Mouse (Mus musculus): ENCODE measurements at regions not wholly inside any gene's neighbourhood (a gene's known extent, or its start where the extent isn't known, plus 50 kb on each side); places are given as distances from the start of the nearest gene placed in this dataset.

DNA sequence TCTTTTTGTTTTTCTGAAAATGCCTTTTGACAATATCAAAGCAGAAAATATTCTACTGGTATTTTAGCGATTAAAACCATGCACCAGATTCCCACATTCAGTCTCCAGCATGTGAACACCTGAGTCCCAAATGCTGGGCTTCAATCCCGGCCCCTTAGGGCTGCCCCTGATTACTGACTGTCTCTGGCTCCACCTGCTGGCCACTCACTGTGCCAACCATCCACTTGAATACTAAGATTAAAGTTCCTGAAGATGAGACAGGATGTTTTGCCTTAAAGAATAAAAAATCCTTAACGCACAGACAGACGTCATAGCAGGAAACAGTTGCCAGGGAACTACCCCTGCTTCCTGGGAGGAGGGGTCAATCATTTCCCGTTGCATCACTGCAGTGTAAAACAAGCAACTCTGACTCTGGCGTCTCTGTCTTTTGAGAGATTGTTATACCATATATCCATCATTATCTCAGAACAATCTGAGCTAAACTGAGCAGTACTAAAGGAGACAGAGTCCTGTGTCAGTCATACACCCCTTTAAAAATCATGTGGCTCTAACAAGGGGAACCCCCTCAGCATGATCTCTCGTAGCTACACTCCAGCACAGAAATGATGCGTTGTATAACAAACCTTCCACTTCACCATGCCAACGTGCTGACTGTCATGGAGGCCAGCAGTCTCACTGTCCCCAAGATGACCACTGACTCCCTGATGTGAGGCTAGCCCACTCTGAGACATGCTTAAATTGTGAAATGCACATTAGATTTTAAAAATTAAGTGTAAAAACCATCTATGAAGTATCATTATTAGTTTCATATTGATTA is 211.1 kb upstream of the Rack1 start:
- TF ChIP-seq MYOD1 (IDR thresholded peaks at IDR 0.05; ENCODE audit: control insufficient read depth, insufficient read length, low read depth): no peak
- no peak for TF ChIP-seq MYOG (IDR thresholded peaks at IDR 0.05; ENCODE audit: control insufficient read depth, extremely low read depth, insufficient read length)
- no peak for TF ChIP-seq FOSL1 (IDR thresholded peaks at IDR 0.05; ENCODE audit: insufficient read depth, low read length, poor library complexity, severe bottlenecking)
- no peak for TF ChIP-seq USF1 (IDR thresholded peaks at IDR 0.05; ENCODE audit: low read depth)
- no peak for TF ChIP-seq MAX (IDR thresholded peaks at IDR 0.05)
- no peak for TF ChIP-seq CTCF (IDR thresholded peaks at IDR 0.05; ENCODE audit: control insufficient read depth, insufficient read depth, insufficient read length)
- no peak for TF ChIP-seq CEBPB (IDR thresholded peaks at IDR 0.05; ENCODE audit: low read depth)
- Histone ChIP-seq H3K79me3 (ENCODE audit: low read depth) (no peaks in the 10 kb centered on the region), H3ac (ENCODE audit: control insufficient read depth, insufficient read length, low read depth) (no peak overlapping the region), H3K79me2 (ENCODE audit: control insufficient read depth, insufficient read depth) (no peaks in the 10 kb centered on the region), H3K4me3 (ENCODE audit: insufficient read depth, poor library complexity, severe bottlenecking) (no peak overlapping the region), H3K27me3 (ENCODE audit: control insufficient read depth, insufficient read depth, insufficient read length) (no peaks in the 10 kb centered on the region), H3K36me3 (ENCODE audit: control insufficient read depth, insufficient read depth) (no peaks in the 10 kb centered on the region)

DNA sequence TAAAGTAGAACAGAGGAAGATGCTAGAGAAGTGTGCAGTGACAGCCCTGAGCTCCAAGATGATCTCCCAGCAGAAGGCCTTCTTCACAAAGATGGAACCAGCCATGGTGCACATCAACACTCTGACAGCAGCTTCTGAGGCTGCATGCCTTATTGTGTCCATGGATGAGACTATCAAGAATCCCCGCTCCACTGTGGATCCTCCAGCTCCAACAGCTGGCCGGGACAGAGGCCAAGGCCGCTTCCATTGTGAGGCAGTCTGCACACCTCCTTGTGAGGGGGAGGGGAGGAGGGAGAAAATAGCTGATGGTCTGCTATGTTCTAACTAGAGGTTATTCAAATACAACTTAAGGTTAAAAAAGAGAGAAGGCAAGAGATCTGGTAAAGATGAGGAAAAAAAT is 231.4 kb upstream of the Rack1 start:
- no peak overlapping the region for H3ac ChIP-seq (ENCODE audit: control insufficient read depth, insufficient read length, low read depth)
- no peak overlapping the region for H3K4me3 ChIP-seq (ENCODE audit: insufficient read depth, poor library complexity, severe bottlenecking)
- no peak for TF ChIP-seq USF1 (IDR thresholded peaks at IDR 0.05; ENCODE audit: low read depth)
- TF ChIP-seq MYOG (IDR thresholded peaks at IDR 0.05; ENCODE audit: control insufficient read depth, extremely low read depth, insufficient read length): no peak
- TF ChIP-seq FOSL1 (IDR thresholded peaks at IDR 0.05; ENCODE audit: insufficient read depth, low read length, poor library complexity, severe bottlenecking): no peak
- TF ChIP-seq CTCF (IDR thresholded peaks at IDR 0.05; ENCODE audit: control insufficient read depth, insufficient read depth, insufficient read length): no peak
- TF ChIP-seq MYOD1 (IDR thresholded peaks at IDR 0.05; ENCODE audit: control insufficient read depth, insufficient read length, low read depth): no peak
- no peak for TF ChIP-seq MAX (IDR thresholded peaks at IDR 0.05)
- TF ChIP-seq CEBPB (IDR thresholded peaks at IDR 0.05; ENCODE audit: low read depth): no peak
- no peaks in the 10 kb centered on the region for H3K36me3 ChIP-seq (ENCODE audit: control insufficient read depth, insufficient read depth)
- H3K79me3 ChIP-seq (ENCODE audit: low read depth): no peaks in the 10 kb centered on the region
- no peaks in the 10 kb centered on the region for H3K79me2 ChIP-seq (ENCODE audit: control insufficient read depth, insufficient read depth)
- H3K27me3 ChIP-seq (ENCODE audit: control insufficient read depth, insufficient read depth, insufficient read length): no peaks in the 10 kb centered on the region

DNA sequence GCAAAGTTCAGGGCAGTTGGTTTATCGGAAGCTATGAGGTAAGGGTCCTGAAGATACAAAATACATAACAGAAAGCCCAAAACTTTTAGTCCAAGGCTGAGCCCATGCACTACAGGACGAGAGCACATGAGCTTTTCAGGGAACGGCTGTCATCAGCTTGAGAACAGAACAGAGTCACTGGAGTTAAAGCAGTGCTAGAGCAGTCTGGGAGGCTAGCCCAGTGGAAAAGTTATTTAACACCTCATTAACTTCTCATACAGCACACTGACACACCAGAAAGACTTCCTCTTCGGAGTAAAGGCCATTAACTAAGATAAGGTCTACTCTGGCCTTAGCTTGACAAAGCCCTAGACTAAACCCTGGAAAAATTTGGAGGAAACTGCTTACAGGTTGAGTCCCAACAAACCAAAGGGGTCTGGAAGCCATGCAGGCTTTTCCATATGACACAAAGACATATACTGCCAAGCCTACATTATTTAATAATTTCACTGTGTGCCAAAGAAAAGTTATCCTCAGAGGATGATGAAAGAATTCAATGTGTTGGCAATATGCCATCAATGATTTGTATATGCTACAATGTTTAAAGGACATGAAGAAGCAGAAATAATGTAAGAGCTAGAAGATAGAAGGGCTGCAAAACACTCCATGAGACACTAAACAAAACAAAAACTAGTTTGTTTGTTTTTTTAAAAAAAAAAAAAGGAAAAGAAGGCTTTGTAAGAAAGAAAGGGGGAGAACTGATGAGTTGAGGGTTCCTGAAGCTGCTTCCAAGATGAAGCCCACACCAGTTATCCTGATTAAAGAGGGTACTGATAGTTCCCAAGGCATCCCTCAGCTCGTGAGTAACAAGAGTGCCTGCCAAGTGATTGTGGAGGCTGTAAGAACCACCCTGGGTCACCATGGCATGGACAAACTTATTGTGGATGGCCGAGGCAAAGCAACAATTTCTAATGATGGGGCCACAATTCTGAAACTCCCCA is 232.3 kb upstream of the Rack1 start:
- H3K79me3 ChIP-seq (ENCODE audit: low read depth): no peaks in the 10 kb centered on the region
- no peak for TF ChIP-seq CTCF (IDR thresholded peaks at IDR 0.05; ENCODE audit: control insufficient read depth, insufficient read depth, insufficient read length)
- TF ChIP-seq MYOG (IDR thresholded peaks at IDR 0.05; ENCODE audit: control insufficient read depth, extremely low read depth, insufficient read length): no peak
- TF ChIP-seq CEBPB (IDR thresholded peaks at IDR 0.05; ENCODE audit: low read depth): no peak
- no peak for TF ChIP-seq MYOD1 (IDR thresholded peaks at IDR 0.05; ENCODE audit: control insufficient read depth, insufficient read length, low read depth)
- TF ChIP-seq USF1 (IDR thresholded peaks at IDR 0.05; ENCODE audit: low read depth): no peak
- TF ChIP-seq MAX (IDR thresholded peaks at IDR 0.05): no peak
- TF ChIP-seq FOSL1 (IDR thresholded peaks at IDR 0.05; ENCODE audit: insufficient read depth, low read length, poor library complexity, severe bottlenecking): no peak

DNA sequence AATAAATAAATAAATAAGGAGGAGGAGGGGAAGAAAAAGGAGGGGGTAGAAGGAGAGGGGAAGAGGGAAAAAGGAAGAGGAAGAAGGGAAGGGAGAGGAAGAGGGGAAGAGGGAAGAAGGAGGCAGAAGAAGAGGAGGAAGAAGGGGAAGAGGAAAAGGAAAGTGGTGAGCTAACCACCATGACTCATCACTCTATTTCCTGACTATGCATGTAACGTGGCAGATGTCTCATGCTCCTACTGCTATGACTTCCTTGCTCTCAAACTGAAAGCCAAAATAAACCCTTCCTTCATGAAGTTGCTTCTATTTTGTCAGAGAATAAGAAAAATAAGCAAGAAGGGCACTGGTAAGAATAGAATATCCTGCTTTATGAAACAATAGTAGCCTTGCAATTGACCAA is 242.1 kb upstream of the Rack1 start:
- no peak overlapping the region for H3K4me3 ChIP-seq (ENCODE audit: insufficient read depth, poor library complexity, severe bottlenecking)
- TF ChIP-seq MYOD1 (IDR thresholded peaks at IDR 0.05; ENCODE audit: control insufficient read depth, insufficient read length, low read depth) (no peak), CTCF (IDR thresholded peaks at IDR 0.05; ENCODE audit: control insufficient read depth, insufficient read depth, insufficient read length) (no peak), MYOG (IDR thresholded peaks at IDR 0.05; ENCODE audit: control insufficient read depth, extremely low read depth, insufficient read length) (no peak), FOSL1 (IDR thresholded peaks at IDR 0.05; ENCODE audit: insufficient read depth, low read length, poor library complexity, severe bottlenecking) (no peak), CEBPB (IDR thresholded peaks at IDR 0.05; ENCODE audit: low read depth) (no peak), MAX (IDR thresholded peaks at IDR 0.05) (no peak), USF1 (IDR thresholded peaks at IDR 0.05; ENCODE audit: low read depth) (no peak)
- no peaks in the 10 kb centered on the region for H3K36me3 ChIP-seq (ENCODE audit: control insufficient read depth, insufficient read depth)
- H3ac ChIP-seq (ENCODE audit: control insufficient read depth, insufficient read length, low read depth): no peak overlapping the region
- no peaks in the 10 kb centered on the region for H3K27me3 ChIP-seq (ENCODE audit: control insufficient read depth, insufficient read depth, insufficient read length)
- no peaks in the 10 kb centered on the region for H3K79me2 ChIP-seq (ENCODE audit: control insufficient read depth, insufficient read depth)
- no peaks in the 10 kb centered on the region for H3K79me3 ChIP-seq (ENCODE audit: low read depth)

More for the DNA sequence above, 232.3 kb upstream of the Rack1 start:
- H3K79me2 ChIP-seq (ENCODE audit: control insufficient read depth, insufficient read depth): no peaks in the 10 kb centered on the region
- H3ac ChIP-seq (ENCODE audit: control insufficient read depth, insufficient read length, low read depth): no peak overlapping the region
- H3K27me3 ChIP-seq (ENCODE audit: control insufficient read depth, insufficient read depth, insufficient read length): no peaks in the 10 kb centered on the region
- H3K36me3 ChIP-seq (ENCODE audit: control insufficient read depth, insufficient read depth): no peaks in the 10 kb centered on the region
- H3K4me3 ChIP-seq (ENCODE audit: insufficient read depth, poor library complexity, severe bottlenecking): no peak overlapping the region

DNA sequence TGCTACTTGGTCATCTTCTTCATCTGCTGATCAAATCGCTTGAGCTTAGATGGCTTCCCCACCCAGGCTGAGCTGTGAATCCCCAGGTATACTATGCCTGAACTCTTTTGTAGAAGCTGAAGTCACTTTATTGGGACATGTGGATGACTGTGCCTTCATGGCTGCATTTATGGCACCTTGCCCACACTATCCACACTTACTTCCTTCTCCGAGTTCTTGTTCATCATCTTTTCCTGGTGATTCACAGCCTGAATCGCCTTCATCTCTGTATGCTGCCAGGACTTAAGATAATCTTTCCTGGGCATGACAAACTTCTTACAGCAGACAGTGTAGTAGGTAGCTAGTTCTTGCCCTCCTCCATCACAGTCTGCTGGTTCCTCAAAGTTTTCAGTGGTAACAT is 248.1 kb upstream of the Rack1 start:
- Histone ChIP-seq H3K36me3 (ENCODE audit: control insufficient read depth, insufficient read depth) (no peaks in the 10 kb centered on the region), H3ac (ENCODE audit: control insufficient read depth, insufficient read length, low read depth) (no peak overlapping the region), H3K79me3 (ENCODE audit: low read depth) (no peaks in the 10 kb centered on the region), H3K27me3 (ENCODE audit: control insufficient read depth, insufficient read depth, insufficient read length) (no peaks in the 10 kb centered on the region), H3K4me3 (ENCODE audit: insufficient read depth, poor library complexity, severe bottlenecking) (no peak overlapping the region), H3K79me2 (ENCODE audit: control insufficient read depth, insufficient read depth) (no peaks in the 10 kb centered on the region)
- TF ChIP-seq MYOD1 (IDR thresholded peaks at IDR 0.05; ENCODE audit: control insufficient read depth, insufficient read length, low read depth) (no peak), USF1 (IDR thresholded peaks at IDR 0.05; ENCODE audit: low read depth) (no peak), MAX (IDR thresholded peaks at IDR 0.05) (no peak), FOSL1 (IDR thresholded peaks at IDR 0.05; ENCODE audit: insufficient read depth, low read length, poor library complexity, severe bottlenecking) (no peak), MYOG (IDR thresholded peaks at IDR 0.05; ENCODE audit: control insufficient read depth, extremely low read depth, insufficient read length) (no peak), CEBPB (IDR thresholded peaks at IDR 0.05; ENCODE audit: low read depth) (no peak)
